Mouse (Mus musculus) C2C12 (cell line): ENCODE measurements at regions not wholly inside any gene's neighbourhood (a gene's known extent, or its start where the extent isn't known, plus 50 kb on each side); places are given as distances from the start of the nearest gene placed in this dataset.

Source experiments
- CTCF ChIP-seq: IDR thresholded peaks from one replicate; pipeline ENCODE4 v1.5.1; 2011; ENCODE audit not compliant: control insufficient read depth, insufficient read depth, insufficient read length
- MYOG ChIP-seq: IDR thresholded peaks from one replicate; pipeline ENCODE4 v1.6.1; 2011; ENCODE audit not compliant: control insufficient read depth, insufficient read length; ENCODE audit errors: extremely low read depth

DNA sequence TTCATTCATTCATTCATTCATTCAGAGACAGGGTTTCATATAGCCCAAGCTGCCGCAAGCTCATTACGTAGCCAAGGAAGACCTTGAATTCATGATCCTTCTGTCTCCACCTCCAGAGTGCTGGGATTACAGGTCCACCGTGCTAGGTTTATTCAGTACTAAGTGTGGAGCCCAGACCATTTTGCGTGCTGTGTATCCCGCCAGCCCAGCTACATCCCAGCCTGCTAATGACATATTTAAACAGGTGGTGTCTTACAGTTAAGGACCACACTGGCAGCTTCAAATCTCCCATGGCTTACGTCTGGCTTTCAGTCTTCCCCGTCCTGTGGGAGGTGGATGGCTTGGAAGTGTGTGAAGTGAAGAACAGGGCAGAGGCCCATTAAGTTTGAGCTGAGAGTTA is 111.2 kb upstream of the Auts2 start:
- TF ChIP-seq CTCF (no peak), MYOG (no peak)
